Mouse (Mus musculus): Measurements from ENCODE around the gene Thtpa.

Thtpa gene

DNA sequence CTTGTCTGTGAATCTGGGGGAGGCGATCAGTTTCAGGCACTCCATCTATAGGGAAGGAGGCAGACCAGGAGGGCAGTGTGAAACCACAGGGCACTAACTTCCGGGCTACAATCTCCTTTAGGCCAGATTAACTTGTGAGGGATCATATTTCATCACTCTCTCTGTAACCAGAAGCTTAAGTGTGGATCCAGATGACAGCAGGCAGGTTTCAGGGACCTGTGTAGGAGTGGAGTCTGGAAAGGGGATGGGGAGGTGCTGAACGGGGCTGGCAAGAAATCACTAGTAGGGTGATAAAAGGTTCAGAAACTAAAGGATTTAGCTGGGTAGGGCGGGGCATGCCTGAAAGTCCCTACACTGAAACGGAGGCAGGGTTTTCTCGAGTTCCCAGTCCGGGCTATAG lies 10.8 kb downstream of the Thtpa start:
- DNase-seq (ENCODE audit: low read depth, low spot score), result peak; percentile 54

DNA sequence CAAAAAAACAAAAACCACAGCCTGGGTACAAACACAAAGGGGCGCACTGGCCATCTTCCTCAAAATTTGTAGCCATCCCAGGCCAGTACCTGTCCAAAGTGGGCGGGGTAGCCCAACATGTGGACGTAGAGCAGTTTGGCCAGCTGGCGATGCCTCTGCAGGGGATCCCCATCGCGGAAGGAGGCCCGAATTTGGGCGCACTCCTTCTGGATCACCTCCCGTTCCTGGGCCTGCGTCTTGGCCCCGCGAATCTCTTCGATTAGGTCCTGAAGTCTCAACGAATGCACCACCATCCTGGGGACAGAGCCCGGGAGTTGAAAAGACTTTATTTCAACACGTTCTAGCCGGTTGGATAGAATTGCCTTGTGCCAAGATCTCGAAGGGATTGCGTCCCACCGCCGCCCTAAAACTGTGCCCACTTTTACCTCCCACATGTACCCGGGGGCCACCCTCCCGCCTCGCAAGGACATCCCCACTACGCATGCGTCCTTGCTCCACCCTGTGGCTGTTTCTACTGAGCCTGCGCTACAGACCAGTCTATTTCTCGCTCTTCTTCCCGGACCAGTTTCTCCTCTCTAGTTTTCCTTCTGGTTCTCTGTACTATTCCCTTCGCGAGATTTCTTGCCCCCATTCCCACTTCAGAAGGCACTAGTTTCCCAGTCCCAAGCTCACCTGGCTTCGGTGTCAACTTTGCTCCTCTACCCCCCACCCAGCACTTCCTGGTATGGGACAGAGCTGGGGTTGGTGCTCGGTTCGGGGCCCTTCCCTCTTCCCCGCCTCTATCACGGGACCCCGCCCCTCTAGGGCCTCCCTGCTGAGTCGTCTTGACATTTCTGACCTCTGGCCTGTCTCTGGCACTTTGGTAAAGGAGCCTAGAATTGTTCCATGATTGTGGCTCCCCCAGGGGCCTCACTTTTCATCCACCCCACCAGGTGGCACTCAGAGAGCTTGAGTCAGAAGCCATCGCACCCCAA lies 11.5 kb downstream of the Thtpa start, which contains the start of gene Ap1g2:
Gene Ap1g2, minus strand, starts transcription at position 758 of the 974 bp plus-strand sequence.
- peak; percentile 71 for DNase-seq (ENCODE audit: low read depth, low spot score)

DNA sequence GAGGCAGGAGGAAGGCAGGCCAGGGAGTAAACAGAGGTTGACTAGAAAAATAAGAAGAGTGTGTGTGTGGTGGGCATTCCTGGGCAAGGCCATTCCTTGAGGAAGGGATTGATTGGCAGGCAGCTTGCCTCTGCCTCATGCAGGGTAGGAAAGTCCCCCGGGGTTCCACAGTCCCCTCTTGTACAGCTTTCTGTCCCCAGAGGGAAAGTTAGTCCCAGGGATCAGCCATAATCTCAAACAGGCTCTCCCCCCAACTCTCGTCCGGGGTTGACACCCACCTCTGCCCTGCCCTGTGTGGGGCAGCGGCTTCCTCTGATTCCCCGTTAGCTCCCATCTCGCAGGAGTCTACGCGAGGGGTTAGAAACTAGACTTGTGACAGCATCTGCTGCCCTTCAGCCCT lies 12.4 kb downstream of the Thtpa start:
- no peak for DNase-seq (ENCODE audit: low read depth, low spot score)

- no peak for DNase-seq (ENCODE audit: low read depth, low spot score)
These were observed 13.8 kb downstream of the Thtpa start for GRCm38 (mm10) chr14:55108202-55108870.

DNA sequence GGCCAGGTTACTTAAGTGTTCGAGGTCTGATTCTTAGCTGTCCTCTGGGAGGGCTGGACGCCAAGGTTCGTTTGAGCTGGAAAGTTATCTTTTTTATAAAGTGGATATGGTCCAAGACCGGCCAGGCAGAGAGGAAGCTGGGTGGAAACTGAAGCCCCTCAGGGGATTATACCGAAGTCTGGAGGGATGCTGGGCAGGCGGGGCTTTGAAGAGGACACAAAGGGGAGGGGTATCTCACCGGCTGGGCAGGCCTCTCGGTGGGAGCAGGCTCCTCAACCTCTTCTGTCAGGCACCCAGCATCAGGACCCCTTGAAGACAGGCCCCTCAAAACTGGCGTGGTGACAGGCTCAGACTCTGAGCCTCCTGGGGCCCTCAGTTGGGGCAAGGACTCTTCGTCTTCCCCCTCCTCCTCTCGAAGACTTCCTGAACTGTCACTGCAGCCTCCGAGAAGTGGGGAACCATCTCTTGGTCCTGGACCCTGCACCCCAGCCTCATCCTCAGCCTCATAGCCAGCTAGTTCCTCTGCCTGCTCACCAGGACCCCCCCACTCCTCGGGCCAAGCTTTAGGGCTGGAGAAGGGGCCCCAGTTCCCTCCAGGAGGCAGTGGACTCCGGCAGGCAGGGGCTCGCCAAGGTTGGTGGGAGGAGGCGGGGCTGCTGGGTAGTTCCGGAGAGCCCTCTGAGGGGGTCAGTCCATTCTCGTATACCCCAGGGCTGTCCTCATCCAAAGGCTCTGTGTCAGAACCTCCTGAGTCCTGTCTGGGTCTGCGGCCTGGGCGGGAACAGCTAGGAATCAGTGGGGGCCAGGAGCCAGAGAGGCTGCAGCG lies 14.7 kb downstream of the Thtpa start:
- DNase-seq (ENCODE audit: low read depth, low spot score), result no peak

- no peak for DNase-seq (ENCODE audit: low read depth, low spot score)
These were observed 15.5 kb downstream of the Thtpa start for GRCm38 (mm10) chr14:55110076-55110475.

DNA sequence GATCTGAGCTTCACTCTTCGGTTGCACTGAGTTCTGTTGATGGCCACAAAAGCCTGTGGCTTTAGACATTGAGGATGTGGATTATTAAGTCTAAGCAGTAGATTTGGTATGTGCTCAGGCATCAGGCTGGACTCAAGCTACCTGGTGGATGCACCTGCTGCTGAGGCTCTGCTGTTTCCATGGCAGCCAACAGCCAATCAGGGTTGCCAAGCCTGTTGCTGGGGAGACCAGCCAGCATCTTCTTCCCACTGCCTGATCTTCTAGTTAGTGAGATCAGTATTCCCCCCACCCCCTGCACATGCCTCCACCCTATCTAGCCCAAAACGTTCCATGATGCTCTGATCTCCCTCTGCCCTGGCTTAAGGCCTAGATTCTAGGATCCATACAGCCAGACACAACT lies 17.1 kb downstream of the Thtpa start:
- no peak for DNase-seq (ENCODE audit: low read depth, low spot score)

- no peak for DNase-seq (ENCODE audit: low read depth, low spot score)
These were observed 18.9 kb downstream of the Thtpa start for GRCm38 (mm10) chr14:55113351-55113974.

GRCm38 (mm10) chr14:55113975-55114645 lies 19.5 kb downstream of the Thtpa start:
- DNase-seq (ENCODE audit: low read depth, low spot score), result no peak

DNA sequence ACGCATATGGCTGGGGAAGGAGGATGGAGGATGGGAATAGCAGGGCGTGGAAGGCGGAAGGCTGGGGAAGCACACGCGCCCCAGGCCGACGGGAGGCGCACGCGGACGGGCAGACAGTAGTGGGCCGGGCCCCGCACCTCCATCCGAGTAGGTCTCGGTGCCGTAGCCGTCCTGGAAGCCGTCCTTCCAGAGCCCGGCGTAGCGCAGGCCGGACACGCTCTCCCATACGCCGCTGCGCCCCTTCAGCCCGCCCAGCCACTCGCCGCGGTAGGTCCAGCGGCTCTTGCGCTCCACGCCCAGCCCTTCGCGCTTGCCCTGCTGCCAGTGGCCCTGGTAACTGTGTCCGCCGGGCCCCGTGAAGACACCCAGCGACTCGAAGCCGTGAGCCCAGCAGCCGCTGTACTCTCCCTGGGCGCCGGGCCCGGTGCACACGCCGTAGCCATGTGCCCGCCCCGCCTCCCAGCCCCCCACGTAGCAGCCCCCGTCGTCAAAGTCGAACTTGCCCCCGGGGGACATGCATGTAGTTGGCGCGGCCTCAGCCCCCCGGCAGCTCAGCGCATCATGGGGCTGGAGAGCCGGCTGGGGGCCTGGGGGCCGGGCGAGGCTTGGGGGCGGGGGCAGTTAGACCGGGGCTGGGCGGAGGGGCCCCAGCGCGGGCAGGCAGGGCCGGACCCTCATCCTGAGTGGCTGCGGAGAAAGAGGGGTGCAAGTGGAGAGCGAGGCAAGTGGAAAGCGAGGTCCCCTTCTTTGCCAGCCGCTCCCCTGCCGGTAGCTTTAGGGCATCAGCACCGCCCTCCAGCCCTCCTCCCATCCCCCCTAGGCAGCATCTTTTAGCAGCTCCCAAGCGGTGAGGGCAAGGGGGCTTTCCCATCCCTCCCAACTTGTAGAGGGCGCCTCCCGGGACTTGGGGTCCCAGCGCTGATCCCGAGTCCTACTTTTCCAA lies 20.4 kb downstream of the Thtpa start:
- no peak for DNase-seq (ENCODE audit: low read depth, low spot score)

DNA sequence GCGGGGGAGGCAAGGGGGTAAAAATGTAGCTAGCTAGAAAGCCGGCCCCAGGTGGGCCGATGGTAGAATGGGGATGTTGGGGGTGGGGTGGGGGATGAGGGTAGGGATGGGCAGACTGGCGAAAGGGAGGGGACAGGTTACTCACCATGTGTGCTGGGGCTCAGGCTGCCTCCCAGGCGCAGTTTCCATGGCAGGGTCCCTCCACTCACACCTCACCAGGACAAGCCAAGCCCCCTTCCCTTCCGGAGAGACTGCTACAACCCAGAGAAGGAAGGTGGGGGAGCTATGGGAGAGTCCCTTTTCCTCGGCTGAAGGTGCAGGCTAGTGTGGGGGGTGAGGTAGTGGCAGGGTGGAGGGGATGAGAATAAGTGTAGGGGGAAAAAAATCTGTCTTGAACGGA lies 21.3 kb downstream of the Thtpa start:
- no peak for DNase-seq (ENCODE audit: low read depth, low spot score)

DNA sequence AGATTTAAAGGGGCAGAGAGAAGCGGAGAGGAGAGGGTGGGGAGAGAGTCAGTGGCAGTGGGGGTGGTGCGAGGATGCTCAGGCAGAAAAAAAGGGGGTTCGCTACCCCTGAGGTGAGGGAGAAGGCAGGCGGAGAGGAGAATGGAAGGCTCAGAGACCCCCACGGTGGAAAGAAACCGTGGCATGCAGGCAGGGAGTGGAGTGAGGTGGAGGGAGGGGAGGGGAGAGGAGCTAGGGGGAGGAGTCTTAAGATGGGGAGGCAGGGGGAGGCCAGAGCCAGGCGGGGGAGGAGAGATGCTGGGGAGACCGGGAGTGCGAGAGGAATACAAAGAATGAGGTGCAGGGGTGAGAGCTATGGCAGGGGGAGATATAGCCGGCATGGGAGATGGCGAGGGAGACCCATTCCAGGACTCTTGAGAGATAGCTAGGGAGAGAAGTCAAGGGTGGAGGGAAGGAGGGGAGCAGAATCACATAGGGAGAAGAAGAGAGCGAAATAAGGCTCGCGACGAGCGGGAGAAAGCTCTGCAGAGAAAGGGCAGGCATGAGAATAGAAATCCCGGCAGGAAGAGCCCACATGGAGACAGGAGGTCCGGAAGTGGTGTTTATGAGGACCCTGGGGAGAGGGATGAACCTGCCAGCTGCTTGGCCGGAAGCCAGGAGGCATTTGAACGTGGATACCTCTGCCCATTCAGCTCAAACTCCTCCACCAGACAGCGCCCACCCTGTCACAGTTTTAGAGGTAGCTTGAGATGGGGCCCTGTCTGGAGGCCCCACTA lies 22.0 kb downstream of the Thtpa start, which contains the start of gene Jph4:
Gene Jph4, minus strand, starts transcription at position 511 of the 776 bp plus-strand sequence.
- DNase-seq (ENCODE audit: low read depth, low spot score), result no peak

DNA sequence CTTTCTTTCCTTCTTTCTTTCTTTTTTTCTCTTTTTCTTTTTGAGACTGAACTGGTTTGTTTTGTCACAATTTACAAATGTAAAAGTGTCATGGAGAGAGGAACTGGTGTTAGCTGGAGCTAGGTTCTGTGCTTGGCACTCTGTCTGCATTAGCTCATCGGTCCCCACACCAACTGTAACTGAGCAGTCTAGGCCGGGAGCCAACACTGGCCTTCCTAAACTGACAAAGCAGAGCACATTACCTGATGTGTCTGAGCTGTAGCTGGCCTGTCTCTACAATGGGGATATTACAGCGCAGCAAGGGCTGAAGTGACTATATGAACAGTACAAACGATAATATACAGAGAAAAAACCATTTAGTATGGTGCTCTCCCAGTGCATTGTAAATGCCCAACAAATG lies 24.3 kb downstream of the Thtpa start:
- no peak for DNase-seq (ENCODE audit: low read depth, low spot score)

DNA sequence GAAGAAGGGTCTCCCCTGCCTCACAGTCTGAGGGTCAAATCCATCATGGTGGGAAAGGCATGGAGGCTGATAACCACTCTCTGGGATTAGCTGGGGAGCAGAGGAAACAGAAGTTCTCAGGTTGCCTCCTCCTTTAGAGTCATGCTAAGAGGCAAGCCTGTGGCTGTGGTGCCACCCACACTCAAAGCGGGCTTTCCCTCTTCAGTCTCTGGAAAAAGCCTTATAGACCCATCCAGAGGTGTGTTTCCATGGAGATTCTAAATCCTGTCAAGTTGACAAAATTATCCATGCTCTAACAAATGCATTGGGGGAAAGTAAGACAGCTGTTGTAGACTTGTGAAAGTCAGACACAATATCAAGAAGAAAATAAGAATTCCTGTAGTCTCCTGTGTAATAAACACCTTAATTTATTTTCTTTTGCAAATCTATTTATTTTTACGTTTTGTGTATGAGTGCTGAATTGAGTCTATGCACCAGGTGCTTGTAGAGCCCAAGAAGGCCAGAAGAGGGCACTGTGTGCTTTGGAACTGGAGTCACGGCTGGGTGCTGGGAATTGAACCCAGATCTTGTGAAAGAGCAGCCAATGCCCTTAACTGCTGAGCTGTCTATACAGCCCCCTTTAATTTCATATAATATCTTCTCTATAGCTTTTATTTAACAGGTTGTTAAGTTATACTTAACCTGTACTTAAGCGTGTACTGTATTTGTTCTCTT lies 25.0 kb downstream of the Thtpa start:
- no peak for DNase-seq (ENCODE audit: low read depth, low spot score)

DNA sequence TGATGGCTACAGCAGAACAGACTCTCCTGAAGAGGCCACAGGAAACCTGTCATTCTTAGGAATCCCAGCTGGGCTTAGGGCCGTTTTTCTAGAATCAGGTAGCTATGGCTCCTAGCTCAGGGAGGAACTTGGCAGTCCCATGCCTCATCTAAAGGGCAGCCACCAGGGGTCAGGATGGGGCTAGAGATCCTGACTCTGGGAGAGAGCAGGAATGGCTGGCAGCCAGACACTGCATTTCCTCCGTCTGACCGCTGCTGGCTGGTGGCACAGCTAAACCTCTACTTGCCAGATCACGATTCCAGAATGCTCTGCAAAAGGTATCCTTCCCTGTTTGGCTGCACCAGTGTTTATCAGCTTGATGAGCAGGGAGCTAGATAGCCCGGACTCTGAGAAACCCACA lies 27.4 kb downstream of the Thtpa start:
- peak; percentile 79 for DNase-seq (ENCODE audit: low read depth, low spot score)

- no peak for DNase-seq (ENCODE audit: low read depth, low spot score)
These were observed 27.8 kb downstream of the Thtpa start for GRCm38 (mm10) chr14:55122359-55122758.

- DNase-seq (ENCODE audit: low read depth, low spot score), result no peak
These were observed 31.1 kb downstream of the Thtpa start for GRCm38 (mm10) chr14:55125711-55126110.

GRCm38 (mm10) chr14:55126521-55126920 lies 31.9 kb downstream of the Thtpa start:
- no peak for DNase-seq (ENCODE audit: low read depth, low spot score)
